Mouse (Mus musculus) T-helper 2 cell (primary cell): ENCODE measurements around the gene Trib3.
"Not testable (repeated sequence)": the region's sequence is repeated elsewhere in the genome, so short reads cannot be mapped to it uniquely, and the experiment has no call there.

Experiments used
- in situ Hi-C: fragments of 300-600 bp; cut with MboI, MseI; formaldehyde crosslinking; loops from one replicate; pipeline ENCODE4 v1.15.1; 2025; ENCODE audit warnings: high pct_unique_total_duplicates

The Trib3 gene

GRCm38 (mm10) chr2:152307186-152307585 lies 36.6 kb downstream of the Trib3 start:
- in situ Hi-C loops: no loop called here

GRCm38 (mm10) chr2:152305480-152305879 lies 38.4 kb downstream of the Trib3 start:
- in situ Hi-C loops: no loop called here

GRCm38 (mm10) chr2:152303781-152304180 lies 40.1 kb downstream of the Trib3 start:
- in situ Hi-C loops: no loop called here

- in situ Hi-C loops: no loop called here
These were observed 41.0 kb downstream of the Trib3 start for GRCm38 (mm10) chr2:152302862-152303261.

GRCm38 (mm10) chr2:152294541-152294940 lies 49.3 kb downstream of the Trib3 start:
- in situ Hi-C loops: no loop called here

GRCm38 (mm10) chr2:152293727-152294475 lies 49.9 kb downstream of the Trib3 start, which contains the start of gene Tbc1d20:
TSS of gene Tbc1d20 (plus strand) at chr2:152293828.
- in situ Hi-C loops: no loop called here

- in situ Hi-C loops: no loop called here
These were observed 50.6 kb downstream of the Trib3 start for GRCm38 (mm10) chr2:152293179-152293726.

GRCm38 (mm10) chr2:152292475-152292874 lies 51.4 kb downstream of the Trib3 start:
- in situ Hi-C loops: no loop called here

GRCm38 (mm10) chr2:152289623-152290022 lies 54.2 kb downstream of the Trib3 start:
- in situ Hi-C loops: not testable (repeated sequence)

GRCm38 (mm10) chr2:152288046-152288445 lies 55.8 kb downstream of the Trib3 start:
- in situ Hi-C loops: no loop called here

GRCm38 (mm10) chr2:152287560-152287959 lies 56.3 kb downstream of the Trib3 start:
- in situ Hi-C loops: no loop called here
